Mouse (Mus musculus): ENCODE measurements around the gene Itpr1. TPM values are rescaled to one million over a fixed set of nuclear protein-coding genes. Genes with fewer than 3 reads are reported as not detected.

The Itpr1 gene
- total RNA-seq, 4 experiments from 2014 or later = 10.2 to 18.0 (median 13.8) TPM

DNA sequence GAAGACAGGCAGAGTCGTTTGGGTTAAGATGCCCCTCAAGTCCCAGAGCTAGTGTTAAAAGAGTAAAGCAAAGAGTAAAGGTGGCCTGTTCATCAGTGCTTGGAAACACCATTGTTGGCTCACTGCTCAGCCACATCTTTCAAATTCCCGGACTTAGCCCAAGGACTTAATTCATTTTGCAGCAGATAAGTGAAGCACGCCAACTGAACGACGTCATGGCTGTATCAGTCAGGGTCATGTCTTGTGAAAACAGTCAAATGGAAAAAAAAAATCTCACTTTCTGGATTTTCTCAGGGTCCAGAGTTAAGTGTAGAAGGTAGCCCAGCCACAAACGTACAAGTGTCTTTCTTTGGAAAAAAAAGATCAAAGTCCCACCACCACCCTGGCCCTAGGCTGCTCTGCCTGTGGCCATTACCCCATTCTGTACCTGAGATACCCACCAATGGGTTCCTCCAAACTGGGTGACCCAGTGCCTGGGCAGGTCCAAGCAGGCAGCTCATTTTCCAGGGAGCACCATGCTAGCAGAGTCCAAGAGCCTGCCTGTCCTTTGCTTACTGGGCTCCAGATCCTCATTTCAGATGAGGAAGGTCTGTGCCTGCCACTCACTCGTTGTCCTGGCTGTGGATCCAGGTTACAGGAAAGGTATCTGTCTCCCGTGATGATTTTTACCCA is 251.5 kb downstream of the Itpr1 start:
- DNase-seq (ENCODE audit: low spot score in 2 of 2) = no peak

DNA sequence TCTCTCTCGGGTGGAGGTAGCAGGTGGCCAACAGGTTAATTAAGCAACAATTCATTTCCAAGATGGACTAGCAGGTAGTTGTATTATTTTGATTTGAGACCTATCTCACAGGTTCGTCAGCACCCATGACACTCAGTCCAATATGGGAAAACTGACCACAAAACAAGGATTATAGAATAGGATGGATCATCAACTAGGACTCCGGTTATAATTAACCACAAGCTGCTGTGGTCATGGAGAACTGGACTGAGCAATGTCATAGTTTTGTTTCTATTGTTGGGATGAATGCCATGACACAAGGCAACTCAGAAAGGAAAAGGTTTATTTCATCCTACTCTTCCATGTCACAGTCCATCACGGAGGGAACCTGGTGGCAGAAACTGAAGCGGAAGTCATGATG is 252.3 kb downstream of the Itpr1 start:
- no peak for DNase-seq (ENCODE audit: low spot score in 2 of 2)

DNA sequence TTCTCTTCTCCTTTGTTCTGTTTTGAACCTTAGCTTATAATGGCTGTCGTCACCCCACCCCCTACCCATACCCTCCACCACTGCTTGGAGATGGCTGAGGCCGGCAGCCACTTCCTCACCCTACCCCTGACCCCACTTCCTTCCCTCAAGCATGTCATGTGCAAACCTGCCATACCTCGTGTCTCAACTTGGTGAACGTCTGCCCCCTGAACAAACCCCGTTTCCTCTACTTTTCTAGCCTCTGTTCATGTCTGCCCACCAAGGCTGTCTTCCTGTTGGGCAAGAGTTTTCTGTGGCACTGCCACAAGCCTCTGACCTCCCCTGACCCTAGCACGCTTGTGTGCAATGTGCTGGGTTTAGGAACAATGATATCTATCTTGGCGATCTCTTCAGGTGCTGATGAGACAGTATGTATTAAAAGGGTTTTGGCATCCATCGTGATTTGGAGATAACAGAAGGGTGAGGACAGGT is 253.2 kb downstream of the Itpr1 start:
- DNase-seq (ENCODE audit: low spot score in 2 of 2) = no peak

DNA sequence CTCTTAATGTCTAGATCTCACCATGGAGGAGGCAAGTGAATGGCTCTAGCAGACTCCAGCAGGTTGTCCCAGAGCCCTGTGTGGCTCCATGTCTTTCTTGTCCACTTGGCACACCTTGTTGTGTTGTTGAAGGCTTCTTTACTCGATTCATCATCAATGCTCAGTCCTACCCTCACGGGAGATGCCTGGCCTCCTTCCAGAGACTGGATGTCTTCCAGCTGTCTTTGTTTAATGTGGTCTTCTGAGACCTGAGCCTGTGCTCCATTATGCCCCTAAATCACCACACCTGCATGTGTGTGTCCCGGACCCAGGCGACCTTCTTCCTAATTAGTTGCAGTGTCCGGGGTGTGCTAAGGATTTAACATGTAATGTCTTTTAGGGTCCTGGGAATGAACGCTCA is 254.7 kb downstream of the Itpr1 start:
- DNase-seq (ENCODE audit: low spot score in 2 of 2) = no peak

DNA sequence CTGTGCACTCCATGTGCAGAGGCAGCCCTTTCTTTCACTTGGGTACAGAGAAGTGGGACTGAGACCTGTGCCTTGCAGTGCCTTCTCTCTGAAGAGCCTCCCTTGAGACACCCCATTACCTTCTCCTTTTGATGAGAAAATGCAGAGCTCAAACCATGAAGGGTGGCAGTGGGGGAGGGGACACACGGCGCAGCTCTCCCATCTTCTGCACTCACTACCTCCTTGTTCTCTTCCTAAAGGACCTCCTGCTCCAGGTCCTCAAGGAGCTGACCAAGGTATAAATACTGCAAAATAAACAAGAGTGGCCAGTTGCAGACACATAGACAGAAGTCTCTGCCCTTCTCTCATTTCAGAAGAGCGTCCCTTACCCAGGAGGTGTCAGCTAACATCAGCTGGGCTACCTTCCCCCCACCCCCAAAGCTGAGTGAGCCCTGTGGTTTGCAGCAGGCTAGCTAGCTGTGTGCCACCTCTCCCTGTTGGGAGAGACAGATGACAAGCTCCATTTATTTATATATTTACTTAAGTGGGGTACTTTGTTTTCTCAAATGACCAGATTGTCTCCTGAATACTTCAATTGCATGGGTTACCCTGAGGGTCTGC is 255.4 kb downstream of the Itpr1 start:
- DNase-seq (ENCODE audit: low spot score in 2 of 2) = peak; percentile 43 to 57

DNA sequence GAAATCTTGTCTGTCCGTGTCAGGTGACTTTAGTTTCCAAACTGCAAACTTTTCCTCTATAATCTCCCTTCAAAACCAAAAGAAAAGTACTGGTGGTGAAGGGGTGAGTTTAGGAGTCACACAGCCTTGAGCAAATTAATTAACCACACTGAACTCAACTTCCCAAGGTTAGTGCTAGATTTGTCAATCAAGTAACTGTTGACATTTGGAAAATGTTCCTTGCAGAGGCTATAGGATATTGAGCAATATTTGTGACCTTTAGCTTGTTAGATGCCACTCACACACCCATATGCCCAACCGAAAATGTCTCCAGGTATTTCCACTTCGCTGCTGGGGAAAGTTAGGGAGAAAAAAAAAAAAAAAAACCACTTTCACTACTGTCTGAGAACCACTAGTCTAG is 259.0 kb downstream of the Itpr1 start:
- DNase-seq (ENCODE audit: low spot score in 2 of 2) = no peak

DNA sequence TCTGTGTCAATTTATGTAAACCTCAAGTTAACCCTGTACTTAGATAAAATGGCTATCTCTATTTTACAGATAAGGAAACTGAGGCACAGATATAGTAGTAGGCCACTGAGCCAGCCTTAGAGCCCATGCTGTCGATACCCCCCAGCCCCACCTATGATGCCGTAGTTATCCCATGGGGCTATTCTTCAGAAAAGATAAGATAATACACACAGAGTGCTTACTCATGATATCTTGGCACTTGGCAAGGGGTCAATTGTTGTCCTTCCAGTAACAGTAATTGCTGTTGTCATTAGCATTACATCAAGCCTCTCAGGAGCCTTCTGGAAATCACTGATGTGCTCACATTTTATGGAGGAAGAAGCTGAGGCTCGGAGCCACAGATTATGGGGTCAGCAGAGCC is 259.9 kb downstream of the Itpr1 start:
- DNase-seq (ENCODE audit: low spot score in 2 of 2) = no peak

DNA sequence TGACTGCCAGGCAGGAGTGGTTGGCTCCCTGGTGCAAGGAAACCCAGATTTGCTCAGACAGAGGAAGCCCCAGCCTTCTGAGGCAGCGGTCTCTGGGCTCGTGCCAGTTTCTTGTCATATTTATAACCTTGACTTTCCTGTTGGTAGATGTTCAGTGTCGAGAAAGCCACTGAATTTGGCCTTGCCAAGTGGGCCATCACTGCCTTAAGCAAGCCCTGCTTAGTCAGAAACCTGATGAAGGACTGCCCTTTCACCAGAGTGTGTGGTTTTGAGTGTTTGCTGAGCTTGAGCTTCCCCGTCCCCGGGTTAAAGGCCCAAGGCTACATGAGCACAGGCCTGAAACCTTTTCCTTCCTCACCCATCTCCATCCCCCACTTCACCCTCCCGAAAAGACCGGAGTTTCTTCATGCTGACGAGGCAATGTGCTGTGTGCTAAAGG is 263.9 kb downstream of the Itpr1 start:
- DNase-seq (ENCODE audit: low spot score in 2 of 2) = peak in 1 of 2 experiments; percentile 50

DNA sequence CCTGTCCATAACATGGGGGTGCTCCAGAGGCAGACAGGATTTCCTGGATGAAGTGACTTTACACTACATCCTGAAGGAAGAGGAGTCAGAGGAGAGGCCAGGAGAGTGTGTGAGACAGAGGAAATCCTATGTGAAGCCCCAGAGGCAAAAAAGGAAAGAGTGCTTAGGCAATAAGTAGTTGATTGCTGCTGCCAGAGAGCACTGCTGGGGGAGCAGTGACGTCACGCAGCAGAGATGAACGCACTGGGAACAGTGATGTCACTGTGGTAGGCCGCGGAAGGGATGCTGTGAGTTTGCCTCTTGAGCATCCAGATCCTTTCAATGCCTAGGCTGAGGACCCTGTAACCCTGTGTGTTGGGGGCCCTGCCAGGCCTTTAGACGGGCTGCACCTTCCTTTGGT is 264.7 kb downstream of the Itpr1 start:
- no peak for DNase-seq (ENCODE audit: low spot score in 2 of 2)

DNA sequence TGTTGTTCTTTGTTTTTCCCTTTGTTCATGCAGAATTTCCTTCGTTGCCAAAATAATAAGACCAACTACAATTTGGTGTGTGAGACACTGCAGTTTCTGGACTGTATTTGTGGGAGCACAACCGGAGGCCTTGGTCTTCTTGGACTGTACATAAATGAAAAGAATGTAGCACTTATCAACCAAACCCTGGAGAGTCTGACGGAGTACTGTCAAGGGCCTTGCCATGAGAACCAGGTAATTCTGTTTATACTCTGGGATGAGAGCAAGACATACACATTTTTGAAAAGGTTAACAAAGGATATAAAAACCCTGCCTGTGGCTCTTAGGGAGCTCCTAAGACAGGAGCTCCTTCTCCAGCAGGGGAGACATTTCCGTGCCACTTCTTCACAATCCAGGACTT is 268.3 kb downstream of the Itpr1 start:
- no peak for DNase-seq (ENCODE audit: low spot score in 2 of 2)

DNA sequence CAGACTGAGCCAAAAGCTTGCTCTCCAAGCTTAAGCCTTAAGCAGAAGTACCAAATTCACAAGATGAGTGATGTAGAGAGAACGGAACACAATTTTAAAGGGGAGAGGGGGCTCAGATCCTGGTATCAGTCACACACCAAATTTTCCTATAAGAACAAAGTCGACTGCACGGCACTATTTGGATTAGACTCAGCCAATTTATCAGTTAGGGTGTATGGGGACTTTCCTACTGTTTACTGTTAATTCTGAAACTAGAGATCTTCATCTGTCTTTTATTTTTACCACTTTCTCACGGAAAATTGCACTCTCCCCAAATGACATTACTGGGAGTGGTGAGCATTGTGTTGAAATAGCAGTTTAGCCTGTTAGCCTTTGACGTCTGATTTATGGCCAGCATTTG is 269.6 kb downstream of the Itpr1 start:
- DNase-seq (ENCODE audit: low spot score in 2 of 2) = no peak

DNA sequence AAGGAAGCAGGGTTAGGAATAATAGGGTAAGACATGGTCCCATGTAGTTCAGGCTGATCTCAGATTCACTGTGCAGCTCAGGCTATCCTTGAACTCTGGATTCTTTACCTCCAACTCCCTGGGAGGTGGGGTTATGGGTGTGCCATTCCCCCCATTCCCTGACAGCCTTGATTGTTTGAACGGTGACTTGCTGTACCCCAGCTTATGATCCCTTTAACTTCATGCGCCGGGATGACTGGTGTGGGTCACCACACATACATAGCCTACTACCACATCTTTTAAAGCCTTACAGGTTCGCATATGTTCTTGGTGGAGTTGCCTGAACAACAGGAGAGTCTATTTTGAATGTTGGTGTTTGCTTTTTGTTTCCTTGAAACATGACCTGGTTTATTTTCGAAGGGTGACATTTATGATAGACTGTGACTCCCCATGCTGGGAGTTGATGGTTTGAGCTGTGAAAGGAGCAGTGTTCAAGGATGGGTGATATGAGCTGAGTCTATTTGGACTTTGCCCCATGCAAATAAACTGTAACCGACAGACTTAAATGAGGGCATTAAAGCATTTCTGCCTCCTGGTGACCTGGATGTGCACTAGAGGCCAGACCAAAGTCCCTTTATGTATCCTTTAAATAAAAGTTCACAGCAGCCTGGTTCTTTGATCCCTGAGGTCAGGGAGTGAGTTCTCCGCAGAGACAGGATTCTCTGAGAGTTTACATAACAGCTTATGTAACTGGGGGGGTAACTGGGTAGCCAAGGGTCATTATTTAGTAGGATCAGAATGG is 273.5 kb downstream of the Itpr1 start:
- no peak for DNase-seq (ENCODE audit: low spot score in 2 of 2)

DNA sequence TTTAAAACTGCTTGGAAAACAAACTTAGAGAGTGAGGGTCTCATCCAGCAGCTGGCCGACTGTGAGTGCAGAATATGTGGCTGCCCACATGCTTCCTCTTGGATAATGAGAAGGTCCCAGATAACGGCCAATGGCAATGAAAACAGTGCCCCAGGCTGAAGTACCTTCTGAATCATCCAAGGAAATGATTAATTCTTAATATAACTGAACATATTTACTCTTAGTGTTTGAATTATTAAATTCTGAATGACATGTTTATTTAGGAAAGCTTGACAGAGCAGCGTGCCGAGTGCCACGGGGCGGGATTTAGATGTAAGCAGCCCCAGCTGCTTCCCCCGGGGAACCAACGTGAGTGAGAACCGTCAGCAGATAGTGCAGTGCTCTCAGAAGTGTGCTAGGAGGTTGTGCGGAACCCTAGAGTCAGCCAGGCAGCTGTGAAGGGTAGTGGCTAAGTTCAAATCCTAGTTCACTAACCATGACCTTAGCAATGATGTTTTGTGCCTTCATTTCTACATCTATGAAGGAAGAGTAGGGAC is 274.5 kb downstream of the Itpr1 start:
- DNase-seq (ENCODE audit: low spot score in 2 of 2) = no peak

DNA sequence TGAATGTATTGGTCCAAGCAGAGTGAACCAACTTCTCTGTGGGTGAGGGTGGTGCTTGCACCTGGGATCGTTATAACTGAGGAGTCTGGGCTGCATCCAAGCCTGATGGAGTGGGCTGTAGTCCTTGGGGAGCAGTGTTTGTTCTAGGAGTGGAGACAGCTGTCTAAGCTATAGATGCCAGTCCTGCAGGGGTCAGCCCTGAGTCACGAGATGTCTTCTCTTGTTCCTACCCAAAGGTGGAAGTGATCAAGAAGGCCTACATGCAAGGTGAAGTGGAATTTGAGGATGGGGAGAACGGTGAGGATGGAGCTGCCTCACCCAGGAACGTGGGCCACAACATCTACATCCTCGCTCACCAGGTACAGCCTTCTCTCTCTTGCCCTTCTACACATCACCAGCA is 275.4 kb downstream of the Itpr1 start:
- no peak for DNase-seq (ENCODE audit: low spot score in 2 of 2)

DNA sequence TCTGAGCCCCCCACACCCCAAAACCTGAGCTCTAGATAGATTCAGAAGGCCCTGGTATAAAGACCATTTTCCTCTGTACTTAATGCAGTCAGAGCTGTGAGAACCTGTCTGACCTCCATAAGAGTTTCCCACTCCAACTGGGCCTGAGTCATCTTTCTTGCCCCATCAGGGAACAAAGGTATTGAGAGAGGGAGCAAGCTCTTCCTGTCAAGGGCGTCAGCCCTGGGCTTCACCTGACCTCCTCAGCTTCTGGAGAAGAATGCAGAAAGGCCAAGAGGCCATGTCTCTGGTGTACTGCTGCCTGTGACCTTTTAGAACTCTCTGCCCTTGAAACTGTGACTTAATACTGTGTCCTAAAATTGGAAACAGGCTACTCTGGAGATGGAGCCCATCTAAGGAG is 279.1 kb downstream of the Itpr1 start:
- no peak for DNase-seq (ENCODE audit: low spot score in 2 of 2)

DNA sequence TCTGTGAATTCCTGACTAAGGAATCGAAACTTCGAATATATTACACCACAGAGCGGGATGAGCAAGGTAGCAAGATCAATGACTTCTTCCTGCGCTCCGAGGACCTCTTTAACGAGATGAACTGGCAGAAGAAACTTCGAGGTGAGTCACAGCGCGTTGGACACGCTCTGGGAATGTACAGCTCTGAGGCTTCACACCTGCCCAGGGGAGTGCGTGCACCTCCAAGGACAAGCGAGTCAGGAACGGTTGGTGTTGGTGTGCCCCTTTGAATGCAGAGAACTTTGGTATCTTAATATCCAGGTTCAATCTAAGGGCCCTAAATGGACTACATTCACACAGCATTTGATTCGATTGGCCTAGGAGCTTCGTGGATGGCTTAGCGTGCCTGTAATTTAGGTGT is 280.9 kb downstream of the Itpr1 start:
- DNase-seq (ENCODE audit: low spot score in 2 of 2) = no peak

DNA sequence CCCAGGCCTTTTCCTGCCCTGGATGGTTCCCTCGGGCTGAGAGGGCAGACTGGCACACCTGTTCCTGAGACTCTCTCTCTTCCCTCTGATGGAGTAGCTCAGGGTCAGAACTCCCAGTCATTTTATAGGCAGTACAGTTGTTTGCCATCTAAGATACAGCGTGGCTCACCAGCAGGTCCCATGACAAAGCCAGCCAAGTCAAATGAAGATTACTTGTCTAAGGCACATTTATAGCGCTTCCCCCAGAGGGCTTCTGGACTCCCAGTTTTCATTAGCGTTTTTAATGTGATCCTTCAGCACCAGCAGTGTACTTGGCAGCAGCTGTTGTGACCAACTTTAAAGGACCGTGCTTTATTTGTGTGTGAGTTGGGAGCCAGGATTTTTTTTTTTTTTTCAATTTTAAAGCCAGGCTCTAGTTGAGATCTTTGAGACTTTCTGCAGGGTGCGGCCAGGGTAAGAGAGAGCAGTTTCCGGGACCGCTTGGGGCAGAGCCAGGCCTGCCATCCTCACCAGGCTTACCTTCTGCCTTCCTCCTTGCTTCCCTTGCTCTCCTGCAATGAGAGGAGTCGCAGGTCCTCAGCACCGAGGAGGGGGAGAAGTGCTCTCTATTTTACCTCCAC is 281.4 kb downstream of the Itpr1 start:
- no peak for DNase-seq (ENCODE audit: low spot score in 2 of 2)

DNA sequence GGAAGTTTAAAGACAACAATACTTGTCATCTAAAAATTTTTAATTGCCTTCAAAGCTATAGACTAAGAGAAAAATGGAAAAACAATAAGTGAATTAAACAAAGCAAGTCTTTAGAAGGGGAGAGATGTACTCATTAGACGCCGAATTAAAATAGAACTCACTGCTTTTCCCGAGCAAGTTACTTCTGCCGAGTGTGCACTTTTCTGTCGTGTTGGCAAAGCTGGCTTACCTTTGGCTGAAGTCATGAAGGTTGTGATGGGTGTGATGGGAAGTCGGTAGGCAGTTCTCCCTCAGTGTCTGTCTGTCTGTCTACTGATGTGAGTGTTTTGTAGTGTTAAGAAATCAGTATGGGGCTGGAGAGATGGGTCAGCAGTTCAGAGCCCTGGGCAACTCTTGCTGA is 282.1 kb downstream of the Itpr1 start:
- no peak for DNase-seq (ENCODE audit: low spot score in 2 of 2)

DNA sequence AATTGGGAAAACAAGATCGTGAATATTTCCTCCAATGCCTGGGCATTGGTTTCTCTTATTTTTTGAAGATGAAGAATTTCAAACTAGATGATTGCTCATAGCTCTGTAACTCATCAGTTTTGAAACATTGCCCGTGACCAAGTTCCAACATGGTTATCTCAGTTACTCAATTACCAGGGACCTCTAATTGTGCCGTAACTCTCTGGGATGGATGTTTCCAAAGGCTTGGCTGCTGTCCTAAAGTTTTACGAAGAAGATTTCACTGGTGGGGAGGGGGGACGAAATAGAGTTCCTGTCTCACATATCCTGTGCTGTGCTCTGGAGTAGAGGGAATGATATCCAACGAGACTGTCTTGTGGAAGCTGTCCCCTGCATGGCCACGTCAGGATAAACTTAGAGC is 285.2 kb downstream of the Itpr1 start:
- no peak for DNase-seq (ENCODE audit: low spot score in 2 of 2)

DNA sequence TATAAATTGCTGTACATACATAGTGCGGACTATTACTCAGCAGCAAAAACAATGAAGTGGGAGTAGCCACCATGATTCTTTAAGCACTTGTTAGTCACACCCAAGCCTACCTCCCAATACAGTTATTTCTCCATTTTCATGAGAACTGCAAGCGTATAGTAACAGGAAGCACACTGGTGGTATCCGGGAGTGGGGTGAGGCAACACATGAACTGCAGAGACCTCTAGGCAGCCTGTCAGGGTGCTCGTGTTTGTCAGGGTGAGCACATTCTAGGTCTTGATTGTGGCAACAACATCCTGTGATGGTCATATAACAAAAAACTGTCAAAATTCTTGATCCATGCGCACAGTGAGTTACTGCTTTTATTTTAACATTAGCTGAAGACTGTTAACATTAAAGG is 290.8 kb downstream of the Itpr1 start:
- no peak for DNase-seq (ENCODE audit: low spot score in 2 of 2)

DNA sequence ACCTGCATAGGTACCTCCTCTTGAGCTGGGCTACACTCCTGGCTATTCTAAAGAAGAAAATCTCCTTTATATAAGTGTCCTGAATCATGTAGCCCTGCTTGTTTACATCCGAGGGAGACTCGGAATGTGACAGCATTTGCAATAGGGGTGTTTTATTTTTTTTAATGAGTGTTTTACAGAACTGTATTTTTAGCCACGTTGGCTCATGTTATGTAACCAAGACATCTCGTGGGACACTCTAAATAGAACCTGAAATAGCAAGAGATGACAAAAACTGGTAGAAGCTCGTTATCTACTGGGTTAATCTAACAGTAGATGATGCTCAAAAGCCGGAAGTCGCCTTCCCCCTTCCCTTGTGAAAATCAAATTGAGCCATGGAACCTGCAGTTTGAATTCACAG is 291.8 kb downstream of the Itpr1 start:
- DNase-seq (ENCODE audit: low spot score in 2 of 2) = no peak

DNA sequence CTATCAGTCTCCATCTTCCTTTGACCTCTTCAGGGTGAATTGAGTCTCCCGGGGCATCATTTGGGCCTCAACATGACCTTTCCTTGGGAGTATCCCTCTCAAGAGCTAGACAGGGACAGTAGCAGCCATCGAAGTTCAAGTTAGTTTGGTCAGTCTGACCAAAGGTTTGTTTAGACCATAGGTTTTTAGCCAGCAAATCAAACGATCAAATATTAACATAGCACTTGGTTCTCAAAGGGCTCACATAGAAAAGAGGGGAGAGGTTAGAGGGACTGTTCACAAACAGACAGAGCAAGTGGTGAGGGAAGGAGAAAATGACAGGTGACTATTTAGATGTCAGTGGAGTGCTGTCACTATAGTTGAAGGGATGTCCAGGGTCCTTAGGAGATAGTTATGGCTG is 293.3 kb downstream of the Itpr1 start:
- no peak for DNase-seq (ENCODE audit: low spot score in 2 of 2)

All from gastrocnemius, adult 8-10 months (tissue).